Mouse (Mus musculus) neural tube, embryonic 13.5 days (tissue): ENCODE results near the gene Slc44a1. TPM values are rescaled to one million over a fixed set of nuclear protein-coding genes. Genes with fewer than 3 reads are reported as not detected.

Experiments used
- ATAC-seq: fragments of 200-750 bp; cut with Nextera tagmentation; 2 replicates; pipeline ENCODE4 v1.8.0; 2017; ENCODE audit warnings: low read depth, mild to moderate bottlenecking, moderate TSS enrichment, moderate library complexity
- H3K27ac ChIP-seq: fragments of 300-500 bp; sonication (generic); replicated peaks from 2 replicates; pipeline ENCODE4 v1.5.1; 2015; ENCODE audit warnings: moderate library complexity, mild to moderate bottlenecking, inconsistent platforms
- H3K27me3 ChIP-seq: fragments of 300-500 bp; sonication (generic); 2 replicates; pipeline ENCODE4 v1.6.1; 2015; ENCODE audit warnings: mild to moderate bottlenecking, inconsistent platforms
- H3K36me3 ChIP-seq: fragments of 300-500 bp; sonication (generic); 2 replicates; pipeline ENCODE4 v1.6.1; 2015; ENCODE audit warnings: mild to moderate bottlenecking, inconsistent platforms
- H3K4me1 ChIP-seq: fragments of 300-500 bp; sonication (generic); replicated peaks from 2 replicates; pipeline ENCODE4 v1.6.1; 2015; ENCODE audit warnings: inconsistent platforms
- H3K4me2 ChIP-seq: fragments of 300-500 bp; sonication (generic); 2 replicates; pipeline ENCODE4 v1.6.1; 2015; ENCODE audit warnings: inconsistent platforms, mild to moderate bottlenecking, moderate library complexity
- H3K4me3 ChIP-seq: fragments of 300-500 bp; sonication (generic); 2 replicates; pipeline ENCODE4 v1.5.1; 2015; ENCODE audit warnings: mild to moderate bottlenecking, inconsistent platforms
- H3K9ac ChIP-seq: fragments of 300-500 bp; sonication (generic); 2 replicates; pipeline ENCODE4 v1.6.1; 2015; ENCODE audit warnings: moderate library complexity, mild to moderate bottlenecking, inconsistent platforms
- H3K9me3 ChIP-seq: fragments of 300-500 bp; sonication (generic); 2 replicates; pipeline ENCODE4 v1.6.1; 2016; ENCODE audit warnings: inconsistent platforms
- WGBS: fragments of 180-500 bp; shearing (Covaris S2); methylation state at CpG from one replicate; pipeline ENCODE4 v1.1.7; 2015; 5-methylcytosine and 5-hydroxymethylcytosine counted together
- polyA plus RNA-seq: library from polyadenylated mRNA; unstranded; fragments of >200 nt; fragmentation: Nextera tagmentation; extraction: Ambion mirVana; gene quantifications from 2 replicates; pipeline ENCODE4 v1.2.1, GENCODE M21; 2015

Slc44a1 gene
- 11.9 and 13.3 TPM in 2 replicates for polyA plus RNA-seq

GRCm38 (mm10) chr4:53440010-53440815 is at the start of gene Slc44a1:
TSS of gene Slc44a1 (plus strand) at chr4:53440413.
- H3K36me3 ChIP-seq: no peaks in the 10 kb centered on the region
- no peaks in the 10 kb centered on the region for H3K9me3 ChIP-seq
- under 1% methylated on average over 92 of the region's 122 CpGs for WGBS
- peaks cover 55% of the 10 kb centered on the region for H3K4me1 ChIP-seq
- H3K9ac ChIP-seq: peak within 1 kb of the TSS; percentile 86
- H3K27me3 ChIP-seq: no peaks in the 10 kb centered on the region
- H3K4me3 ChIP-seq: peak within 1 kb of the TSS; percentile 92
- H3K27ac ChIP-seq: peak within 1 kb of the TSS; percentile 88
- H3K4me2 ChIP-seq: peak within 1 kb of the TSS; percentile 97
- peak; percentile 95 for ATAC-seq

DNA sequence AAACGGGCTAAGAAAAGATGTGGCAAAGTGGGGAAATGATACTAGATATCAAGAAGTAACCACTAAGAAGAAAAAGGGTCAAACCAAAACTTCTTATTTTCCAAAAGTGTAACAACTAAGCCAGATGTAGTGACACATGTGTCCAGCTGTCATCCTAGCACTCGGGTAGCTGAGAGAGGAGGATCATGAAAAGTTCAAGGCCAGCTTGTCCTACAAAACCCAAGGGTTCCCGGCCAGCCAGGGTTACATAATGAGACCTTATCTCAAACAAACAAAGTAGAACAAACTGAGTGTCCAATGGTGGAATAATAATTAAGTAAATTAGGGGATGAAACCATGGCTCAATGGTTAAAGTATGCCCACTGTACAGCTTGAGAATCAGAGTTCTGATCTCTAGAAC is 45.2 kb upstream of the Slc44a1 start:
- Histone ChIP-seq H3K4me1 (no peaks in the 10 kb centered on the region), H3K9me3 (no peaks in the 10 kb centered on the region), H3K27ac (no peak overlapping the region), H3K36me3 (no peaks in the 10 kb centered on the region), H3K4me3 (no peak overlapping the region), H3K4me2 (no peak overlapping the region), H3K27me3 (no peaks in the 10 kb centered on the region), H3K9ac (no peak overlapping the region)
- no peak for ATAC-seq
- 89% methylated on average over 3 of the region's 3 CpGs for WGBS

DNA sequence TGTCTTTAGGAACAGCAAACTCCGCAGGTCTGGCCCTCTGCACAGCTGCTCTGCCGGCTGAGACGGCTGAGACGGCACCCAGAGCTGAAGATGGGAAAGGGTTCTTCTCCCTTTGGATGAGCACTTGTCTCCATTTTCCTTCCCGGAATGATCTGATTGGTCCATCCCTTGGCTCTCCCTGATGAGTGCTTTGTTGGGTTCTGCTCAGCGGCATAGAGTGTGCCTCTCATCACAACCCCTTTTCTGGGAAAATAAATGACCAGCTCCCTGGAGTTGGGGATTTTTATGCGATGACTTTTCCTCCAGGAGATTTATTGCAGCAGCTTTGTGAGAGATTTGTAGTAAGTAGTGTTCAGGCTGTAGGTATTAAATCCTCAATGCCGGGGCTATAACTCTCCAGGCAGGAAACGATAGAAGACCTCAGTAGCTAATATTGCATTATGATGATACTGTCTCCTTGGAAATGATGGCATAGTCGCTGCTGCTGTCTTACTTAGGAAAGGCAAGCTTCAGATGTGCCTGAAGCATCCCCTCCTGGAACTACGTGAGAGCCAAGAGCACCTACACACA is 43.5 kb upstream of the Slc44a1 start:
- Histone ChIP-seq H3K4me2 (no peak overlapping the region), H3K9me3 (no peaks in the 10 kb centered on the region), H3K36me3 (no peaks in the 10 kb centered on the region), H3K27me3 (no peaks in the 10 kb centered on the region), H3K4me3 (no peak overlapping the region), H3K4me1 (no peaks in the 10 kb centered on the region), H3K9ac (no peak overlapping the region), H3K27ac (no peak overlapping the region)
- 51% methylated on average over 11 of the region's 11 CpGs for WGBS
- peak; percentile 72 for ATAC-seq

DNA sequence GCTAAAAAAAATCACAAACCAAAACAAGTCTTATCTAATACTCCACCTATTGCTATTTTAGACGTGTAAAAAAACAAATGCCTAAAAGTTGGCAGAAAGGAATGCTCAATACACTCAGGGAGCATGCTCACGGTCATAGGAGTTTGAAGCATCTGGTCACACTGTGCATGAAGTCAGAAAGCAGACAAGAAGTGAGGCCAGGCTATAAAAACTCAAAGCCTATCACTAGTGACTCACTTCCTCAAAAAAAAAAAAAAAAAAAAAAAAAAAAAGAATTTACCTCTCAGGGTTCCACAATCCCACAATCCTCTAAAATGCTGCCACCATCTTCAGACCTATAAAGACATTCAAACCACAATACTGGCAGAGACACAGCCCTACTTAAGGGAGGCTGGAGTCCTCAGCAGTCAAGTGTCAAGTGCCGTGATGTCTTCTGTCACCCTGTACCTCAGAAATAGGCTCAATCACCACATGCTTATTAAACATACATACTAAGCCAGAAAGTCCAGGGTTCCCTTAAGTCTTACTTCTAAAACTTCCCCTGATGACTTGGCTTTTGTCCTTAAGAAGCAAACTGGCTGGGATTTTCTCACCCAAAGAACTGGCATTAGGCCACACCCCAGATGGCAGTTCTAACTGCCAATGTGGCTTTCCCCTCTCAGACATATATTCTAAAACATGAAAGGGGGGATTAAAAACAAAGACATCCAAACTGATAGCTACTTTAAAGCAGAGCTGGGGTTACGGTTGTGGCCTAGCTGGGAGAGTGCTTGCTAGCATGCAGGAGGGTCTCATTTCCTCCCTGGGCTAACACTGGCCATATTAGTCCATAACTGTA is 42.7 kb upstream of the Slc44a1 start:
- no peaks in the 10 kb centered on the region for H3K36me3 ChIP-seq
- no peaks in the 10 kb centered on the region for H3K27me3 ChIP-seq
- H3K9ac ChIP-seq: no peak overlapping the region
- H3K27ac ChIP-seq: no peak overlapping the region
- no peaks in the 10 kb centered on the region for H3K9me3 ChIP-seq
- no peak for ATAC-seq
- no peak overlapping the region for H3K4me2 ChIP-seq
- H3K4me3 ChIP-seq: no peak overlapping the region
- WGBS: 77% methylated on average over 4 of the region's 4 CpGs
- H3K4me1 ChIP-seq: no peaks in the 10 kb centered on the region

DNA sequence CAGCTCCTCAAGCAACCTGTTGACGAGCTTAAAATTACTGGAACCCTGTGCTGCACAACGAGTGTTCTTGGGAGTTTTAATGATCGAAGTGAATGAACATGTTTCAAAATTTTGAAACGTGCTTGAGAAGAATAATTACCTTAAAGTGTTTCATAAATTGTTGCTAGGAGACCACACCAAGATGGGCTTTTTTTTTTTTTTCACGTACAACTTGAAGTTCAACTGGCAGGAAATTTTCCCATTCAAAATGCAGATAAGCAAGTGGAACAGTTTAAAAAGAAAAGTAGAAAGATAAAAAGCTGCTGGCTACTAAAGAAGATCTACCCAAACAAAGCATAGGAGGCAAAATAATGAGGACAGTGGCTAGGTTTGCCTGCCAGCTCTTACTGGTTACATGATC is 41.7 kb upstream of the Slc44a1 start:
- Histone ChIP-seq H3K4me2 (no peak overlapping the region), H3K27me3 (no peaks in the 10 kb centered on the region), H3K36me3 (no peaks in the 10 kb centered on the region), H3K9ac (no peak overlapping the region), H3K9me3 (no peaks in the 10 kb centered on the region), H3K27ac (no peak overlapping the region), H3K4me3 (no peak overlapping the region), H3K4me1 (no peaks in the 10 kb centered on the region)
- WGBS: 65% methylated on average over 5 of the region's 5 CpGs
- no peak for ATAC-seq

DNA sequence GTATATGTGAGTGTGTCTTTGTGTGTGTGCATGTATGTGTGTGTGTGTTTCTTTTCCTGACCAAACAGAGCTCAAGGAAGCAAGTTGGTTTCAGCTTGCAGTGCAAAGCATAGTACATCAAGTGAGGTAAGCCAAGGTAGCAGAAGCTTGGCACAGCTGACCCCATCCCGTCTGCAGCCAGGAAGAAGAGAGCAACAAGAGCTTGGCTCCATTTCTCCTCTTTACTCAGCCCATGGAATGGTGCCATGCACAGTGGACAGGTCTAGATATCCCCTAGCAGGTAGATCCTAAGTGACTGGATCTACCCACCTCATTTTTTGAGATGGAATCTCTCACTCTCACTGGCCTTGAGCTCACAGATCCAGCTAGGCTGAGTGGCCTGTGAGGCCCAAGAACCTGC is 40.8 kb upstream of the Slc44a1 start:
- ATAC-seq: no peak
- no peaks in the 10 kb centered on the region for H3K9me3 ChIP-seq
- no peak overlapping the region for H3K9ac ChIP-seq
- H3K4me1 ChIP-seq: no peaks in the 10 kb centered on the region
- no peak overlapping the region for H3K27ac ChIP-seq
- 70% methylated on average over 1 of the region's 1 CpGs for WGBS
- no peak overlapping the region for H3K4me2 ChIP-seq
- H3K27me3 ChIP-seq: no peaks in the 10 kb centered on the region
- H3K36me3 ChIP-seq: no peaks in the 10 kb centered on the region
- H3K4me3 ChIP-seq: no peak overlapping the region

GRCm38 (mm10) chr4:53403386-53403785 is 36.8 kb upstream of the Slc44a1 start:
- H3K27me3 ChIP-seq: no peaks in the 10 kb centered on the region
- H3K9ac ChIP-seq: no peak overlapping the region
- no peaks in the 10 kb centered on the region for H3K4me1 ChIP-seq
- H3K27ac ChIP-seq: no peak overlapping the region
- H3K9me3 ChIP-seq: no peaks in the 10 kb centered on the region
- no peak for ATAC-seq
- no peaks in the 10 kb centered on the region for H3K36me3 ChIP-seq
- WGBS: 94% methylated on average over 12 of the region's 12 CpGs
- no peak overlapping the region for H3K4me3 ChIP-seq
- no peak overlapping the region for H3K4me2 ChIP-seq

DNA sequence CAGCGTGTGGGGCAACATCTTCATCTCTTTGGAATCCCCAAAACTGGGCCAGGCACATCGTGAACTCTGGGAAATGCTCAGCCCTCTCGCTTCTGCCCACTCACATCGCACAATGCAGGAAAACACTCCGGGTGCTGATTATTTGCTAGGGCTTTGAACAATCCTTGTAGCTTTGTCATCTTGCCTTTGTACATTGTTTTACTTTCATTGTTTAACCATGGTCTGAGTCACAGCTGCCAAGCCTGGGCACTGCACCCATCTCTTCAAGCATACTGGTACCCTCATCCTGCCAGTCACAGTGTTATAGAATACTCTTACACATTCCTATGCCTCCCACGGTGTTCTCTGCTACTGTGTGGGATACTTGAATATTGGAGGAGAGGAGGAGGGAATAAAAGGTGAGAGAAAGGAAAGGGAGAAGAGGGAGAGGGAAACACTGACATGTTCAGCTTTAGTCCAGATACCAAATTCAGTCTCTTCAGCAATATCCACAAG is 35.7 kb upstream of the Slc44a1 start:
- no peak overlapping the region for H3K9ac ChIP-seq
- no peak overlapping the region for H3K27ac ChIP-seq
- WGBS: 91% methylated on average over 6 of the region's 6 CpGs
- no peaks in the 10 kb centered on the region for H3K9me3 ChIP-seq
- peaks cover 6% of the 10 kb centered on the region for H3K4me1 ChIP-seq
- H3K4me3 ChIP-seq: no peak overlapping the region
- H3K27me3 ChIP-seq: no peaks in the 10 kb centered on the region
- no peak for ATAC-seq
- no peaks in the 10 kb centered on the region for H3K36me3 ChIP-seq
- no peak overlapping the region for H3K4me2 ChIP-seq

DNA sequence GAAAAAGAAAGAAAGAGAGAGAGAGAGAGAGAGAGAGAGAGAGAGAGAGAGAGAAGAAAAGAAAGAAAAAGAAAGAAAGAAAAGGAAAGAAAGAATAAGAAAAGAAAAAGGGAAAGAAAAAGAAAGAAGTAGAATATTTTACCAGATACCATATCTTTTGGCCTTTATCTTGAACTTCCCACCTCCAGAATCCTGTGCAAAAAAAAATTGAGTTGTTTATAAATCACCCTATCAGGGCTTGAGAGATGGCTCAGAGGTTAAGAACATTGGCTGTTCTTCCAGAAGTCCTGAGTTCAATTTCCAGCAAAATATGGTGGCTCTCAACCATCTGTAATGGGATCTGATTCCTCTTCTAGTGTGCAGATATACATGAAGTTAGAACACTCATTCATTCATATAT is 33.3 kb upstream of the Slc44a1 start:
- Histone ChIP-seq H3K9ac (no peak overlapping the region), H3K27ac (no peak overlapping the region), H3K4me3 (no peak overlapping the region), H3K36me3 (no peaks in the 10 kb centered on the region), H3K4me1 (peaks cover 12% of the 10 kb centered on the region), H3K4me2 (no peak overlapping the region), H3K27me3 (no peaks in the 10 kb centered on the region), H3K9me3 (no peaks in the 10 kb centered on the region)
- ATAC-seq: no peak

DNA sequence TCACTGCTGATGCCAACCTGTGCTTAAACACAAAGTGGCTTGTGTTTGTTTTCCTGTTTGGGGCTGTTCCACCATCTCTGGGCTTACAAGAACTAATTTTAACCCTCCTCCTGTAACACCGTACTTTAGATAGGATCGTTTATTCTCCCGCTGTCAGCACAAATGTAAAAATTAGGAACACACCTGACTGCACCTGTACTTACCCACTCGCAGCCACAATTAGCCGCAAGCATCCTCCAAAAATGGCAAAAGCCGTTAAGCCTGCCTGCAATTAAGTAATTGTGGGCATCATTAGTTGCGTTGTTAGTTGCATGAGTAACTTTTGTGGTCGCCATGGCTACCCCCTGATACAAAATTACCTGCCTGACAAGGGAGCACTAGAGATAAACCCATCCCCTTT is 31.4 kb upstream of the Slc44a1 start:
- no peaks in the 10 kb centered on the region for H3K27me3 ChIP-seq
- H3K4me1 ChIP-seq: peaks cover 12% of the 10 kb centered on the region
- H3K4me2 ChIP-seq: no peak overlapping the region
- no peaks in the 10 kb centered on the region for H3K36me3 ChIP-seq
- 54% methylated on average over 8 of the region's 8 CpGs for WGBS
- H3K9ac ChIP-seq: no peak overlapping the region
- H3K9me3 ChIP-seq: no peaks in the 10 kb centered on the region
- no peak overlapping the region for H3K27ac ChIP-seq
- no peak for ATAC-seq
- no peak overlapping the region for H3K4me3 ChIP-seq

GRCm38 (mm10) chr4:53409526-53410085 is 30.6 kb upstream of the Slc44a1 start:
- no peaks in the 10 kb centered on the region for H3K27me3 ChIP-seq
- H3K4me3 ChIP-seq: no peak overlapping the region
- no peaks in the 10 kb centered on the region for H3K36me3 ChIP-seq
- no peak for ATAC-seq
- no peak overlapping the region for H3K27ac ChIP-seq
- no peak overlapping the region for H3K9ac ChIP-seq
- no peaks in the 10 kb centered on the region for H3K9me3 ChIP-seq
- H3K4me1 ChIP-seq: peaks cover 12% of the 10 kb centered on the region
- no peak overlapping the region for H3K4me2 ChIP-seq
- 24% methylated on average over 5 of the region's 5 CpGs for WGBS

- H3K4me2 ChIP-seq: no peak overlapping the region
- no peak overlapping the region for H3K4me3 ChIP-seq
- ATAC-seq: no peak
- H3K27me3 ChIP-seq: no peaks in the 10 kb centered on the region
- no peak overlapping the region for H3K9ac ChIP-seq
- WGBS: 90% methylated on average over 5 of the region's 5 CpGs
- peaks cover 12% of the 10 kb centered on the region for H3K4me1 ChIP-seq
- no peak overlapping the region for H3K27ac ChIP-seq
- H3K9me3 ChIP-seq: no peaks in the 10 kb centered on the region
- no peaks in the 10 kb centered on the region for H3K36me3 ChIP-seq
These were observed 29.5 kb upstream of the Slc44a1 start for GRCm38 (mm10) chr4:53410752-53411151.
